Comparison of ENCODE assay signal across 9 mouse cellular contexts in the genomic region with DNA sequence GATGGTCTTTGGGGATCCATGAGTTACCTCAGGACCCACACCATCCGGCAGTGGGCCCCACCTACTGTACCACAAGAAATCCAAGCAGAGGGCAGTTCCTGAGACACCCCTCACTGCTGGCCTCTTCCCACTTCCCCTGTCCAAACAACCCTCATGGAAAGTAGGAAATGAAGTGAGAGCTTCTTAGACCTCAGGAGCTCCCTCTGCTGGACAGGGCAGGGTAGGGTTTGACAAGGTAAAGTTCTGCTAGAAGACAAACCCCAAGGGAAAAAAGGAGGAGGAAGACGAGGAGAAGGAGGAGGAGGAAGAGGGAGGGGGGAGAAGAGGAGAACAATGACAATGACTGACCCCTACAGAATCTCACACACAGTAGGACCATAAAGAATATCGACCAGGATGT. TPM values are rescaled to one million over a fixed set of nuclear protein-coding genes. Genes with fewer than 3 reads are reported as not detected.
DNase-seq lines count a peak whose midpoint lies in the region; ATAC-seq and TF ChIP-seq lines count a peak whose summit lies in the region.
"Had no signal": no experiment of that assay in that cellular context is flagged by ENCODE, and none has a peak within 500 bp of the region (broad histone marks: within the 10 kb centered on the region; RNA-seq: fewer than 3 reads in every experiment).

No protein-coding gene starts in this region.

- peak; percentile 68 for TF ChIP-seq CTCF in left cerebral cortex, adult 2 months (IDR thresholded peaks at IDR 0.05)

- WGBS in midbrain, embryonic 13.5 days: 52% methylated on average over 3 of the region's 3 CpGs

- H3K4me3 ChIP-seq in left cerebral cortex, adult 2 months: no peak overlapping the region
- H3K4me3 ChIP-seq in midbrain, embryonic 13.5 days (replicated peaks): no peak overlapping the region

- H3K9ac ChIP-seq in midbrain, embryonic 13.5 days (replicated peaks): no peak overlapping the region

- H3K4me2 ChIP-seq in midbrain, embryonic 13.5 days (replicated peaks): no peak overlapping the region

- peaks cover 4% of the 10 kb centered on the region; the same call in 1 of the 2 replicates for H3K4me1 ChIP-seq in midbrain, embryonic 13.5 days (replicated peaks)

- H3K27me3 ChIP-seq in midbrain, embryonic 13.5 days: 0 out of 2 replicates have a peak, but pooled peaks cover 4% of the 10 kb centered on the region

- H3K27ac ChIP-seq in left cerebral cortex, adult 2 months: no peak overlapping the region
- no peak overlapping the region for H3K27ac ChIP-seq in midbrain, embryonic 13.5 days

- peak; percentile 58 for DNase-seq in CD4-positive, CD25-positive, alpha-beta regulatory T cell, adult 2 months (ENCODE audit: low read depth, low spot score)
- DNase-seq in left cerebral cortex, adult 2 months (ENCODE audit: extremely low spot score in 1 of 2, low spot score in 2 of 2): peak in 1 of 2 experiments; percentile 59
- DNase-seq in left cerebral cortex, postnatal 4 days: no peak
- DNase-seq in adrenal gland, adult 2 months: peak; percentile 30
- DNase-seq in mesoderm, embryonic 11.5 days (ENCODE audit: low read depth, low spot score): peak; percentile 57

- H3K9me3 ChIP-seq in midbrain, embryonic 13.5 days: no peaks in the 10 kb centered on the region

- ATAC-seq in CD4-positive, CD25-positive, alpha-beta regulatory T cell, adult 4 months: no peak
- ATAC-seq in hematopoietic stem cell, adult 5-6 weeks (replicated peaks in 1 of 2; ENCODE audit: insufficient read depth in 1 of 2, low FRiP score in 2 of 2, low TSS enrichment in 1 of 2, low read depth in 1 of 2, poor library complexity in 2 of 2, severe bottlenecking in 2 of 2): peak; percentile 29 to 63; a peak in 2 of 4 replicates
- ATAC-seq in midbrain, embryonic 13.5 days: no peak

- intact Hi-C loops in left cerebral cortex, adult 2 months (cut with DNase I): loop anchor here (5.0 kb wide), 1 partner anchor 150 kb away; no protein-coding TSS in a partner anchor
- intact Hi-C loops in left cerebral cortex, postnatal 4 days (cut with DNase I): no loop called here

- H3K36me3 ChIP-seq in midbrain, embryonic 13.5 days: no peaks in the 10 kb centered on the region

RNA-seq across cellular contexts. Expression of a gene that starts 46.4 kb away (rescaled TPM):
- polyA plus RNA-seq in CD4-positive, CD25-positive, alpha-beta regulatory T cell, adult 4 months (2017; shearing (Covaris generic)): not detected
- total RNA-seq in left cerebral cortex, adult 2 months (2021): under 1 TPM; 0.27 to 0.44 TPM
- 1 to 10 TPM; 3.4 to 3.6 TPM for total RNA-seq in left cerebral cortex, postnatal 4 days (2021)
- total RNA-seq in adrenal gland, adult 2 months (2021): not detected
- polyA plus RNA-seq in adrenal gland, adult 2 months (2012; rRNA removed): not detected in 2 replicates
- not detected in 2 replicates for total RNA-seq in hematopoietic stem cell, adult 5-6 weeks (2017)
- 79.2 and 91.8 TPM in 2 replicates for polyA plus RNA-seq in midbrain, embryonic 13.5 days (2015; fragmentation: Nextera tagmentation; extraction: Ambion mirVana)
- total RNA-seq: heart, adult 18-20 months had no signal

Comparison
In these comparisons a context has a peak if more than half of its experiments do, and no peak if none do; other contexts are left out.
1. ATAC-seq: peak in hematopoietic stem cell, adult 5-6 weeks (2 of 2); none in CD4-positive, CD25-positive, alpha-beta regulatory T cell, adult 4 months (single experiment) and midbrain, embryonic 13.5 days (single experiment).